Mouse (Mus musculus) heart, embryonic 14.5 days (tissue): ENCODE measurements around the gene Tmed1. TPM values are rescaled to one million over a fixed set of nuclear protein-coding genes. Genes with fewer than 3 reads are reported as not detected.
"Not testable (repeated sequence)": the region's sequence is repeated elsewhere in the genome, so short reads cannot be mapped to it uniquely, and the experiment has no call there.

ENCODE experiments used
- ATAC-seq: fragments of 200-750 bp; cut with Nextera tagmentation; 2 replicates; pipeline ENCODE4 v1.8.0; 2017; ENCODE audit warnings: low read depth, moderate TSS enrichment; ENCODE audit not compliant: insufficient number of reproducible peaks, insufficient read depth, low FRiP score
- H3K27ac ChIP-seq, 2 experiments: fragments of 200-500 bp in 1 of 2; fragments of 300-500 bp in 1 of 2; sonication (generic) in 1 of 2; replicated peaks in 1 of 2; 2 replicates each; pipeline ENCODE4 v1.5.1; 2012 to 2014; ENCODE audit warnings: low read depth in 2 of 2, low read length in 2 of 2, control low read depth in 1 of 2, mild to moderate bottlenecking in 1 of 2, mixed read lengths in 1 of 2; ENCODE audit not compliant: control insufficient read depth in 1 of 2, insufficient read depth in 1 of 2
- H3K27me3 ChIP-seq: fragments of 300-500 bp; sonication (generic); 2 replicates; pipeline ENCODE4 v1.6.1; 2014; ENCODE audit warnings: mild to moderate bottlenecking, low read length, control low read depth; ENCODE audit not compliant: control insufficient read depth, insufficient read depth
- H3K36me3 ChIP-seq: fragments of 300-500 bp; sonication (generic); 2 replicates; pipeline ENCODE4 v1.6.1; 2014; ENCODE audit warnings: mild to moderate bottlenecking, control low read depth, low read length, mixed read lengths; ENCODE audit not compliant: control insufficient read depth, insufficient read depth
- H3K4me1 ChIP-seq, 2 experiments: fragments of 200-500 bp in 1 of 2; fragments of 300-500 bp in 1 of 2; sonication (generic) in 1 of 2; 2 replicates each; pipeline ENCODE4 v1.6.1; 2012 to 2014; ENCODE audit warnings: low read length in 2 of 2, control low read depth in 1 of 2, mixed read lengths in 1 of 2; ENCODE audit not compliant: control insufficient read depth in 2 of 2, insufficient read depth in 2 of 2
- H3K4me2 ChIP-seq: fragments of 300-500 bp; sonication (generic); 2 replicates; pipeline ENCODE4 v1.6.1; 2014; ENCODE audit warnings: mild to moderate bottlenecking, low read length
- H3K4me3 ChIP-seq, 2 experiments: fragments of 200-500 bp in 1 of 2; fragments of 300-500 bp in 1 of 2; sonication (generic) in 1 of 2; 2 replicates each; pipeline ENCODE4 v1.5.1; 2012 to 2014; ENCODE audit warnings: low read length in 2 of 2, mild to moderate bottlenecking in 2 of 2, control low read depth in 1 of 2, low read depth in 1 of 2, moderate library complexity in 1 of 2; ENCODE audit not compliant: control insufficient read depth in 1 of 2, insufficient read depth in 1 of 2
- H3K9ac ChIP-seq: fragments of 300-500 bp; sonication (generic); 2 replicates; pipeline ENCODE4 v1.6.1; 2014; ENCODE audit warnings: mild to moderate bottlenecking, low read length
- H3K9me3 ChIP-seq: fragments of 300-500 bp; sonication (generic); 2 replicates; pipeline ENCODE4 v1.6.1; 2016; ENCODE audit warnings: low read length, control low read depth; ENCODE audit not compliant: control insufficient read depth
- WGBS: fragments of 180-500 bp; shearing (Covaris S2); extraction: QIAGEN DNeasy Blood & Tissue Kit; methylation state at CpG from one replicate; pipeline ENCODE4 v1.1.7; 2014; 5-methylcytosine and 5-hydroxymethylcytosine counted together
- polyA plus RNA-seq: library from polyadenylated mRNA; unstranded; fragments of >200 nt; fragmentation: Nextera tagmentation; extraction: Ambion mirVana; gene quantifications from 2 replicates; pipeline ENCODE4 v1.2.1, GENCODE M21; 2014

Gene Tmed1
- polyA plus RNA-seq, 1 experiment from 2014 or later, result 81.4 TPM

DNA sequence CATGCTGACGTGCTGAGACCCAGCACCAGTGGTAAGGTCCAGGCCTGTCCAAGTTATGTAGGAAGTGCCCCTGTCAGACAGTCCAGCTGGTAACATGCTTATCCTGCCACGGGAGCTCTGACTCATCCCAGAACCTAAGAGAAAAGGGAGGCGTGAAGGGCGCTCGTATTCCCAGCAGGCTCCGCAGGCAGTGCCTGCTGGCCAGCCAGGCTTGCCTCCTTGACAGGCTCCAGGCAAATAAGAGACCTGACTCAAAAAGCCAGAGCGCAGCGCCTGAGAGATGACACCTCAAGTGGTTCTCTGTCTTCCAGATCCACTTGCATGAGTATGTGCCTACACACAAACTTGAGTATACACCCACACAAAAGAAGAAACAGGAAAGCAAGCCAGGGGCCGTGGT, 15.3 kb downstream of the Tmed1 start:
- Histone ChIP-seq H3K9ac (no peak overlapping the region), H3K4me3 (no peak overlapping the region), H3K36me3 (peaks cover 76% of the 10 kb centered on the region), H3K4me1 (no peaks in the 10 kb centered on the region), H3K4me2 (no peak overlapping the region), H3K9me3 (no peaks in the 10 kb centered on the region), H3K27ac (no peak overlapping the region), H3K27me3 (no peaks in the 10 kb centered on the region)
- WGBS, result 53% methylated on average over 9 of the region's 9 CpGs
- ATAC-seq, result no peak; the same call in 1 of the 2 replicates

- H3K4me3 ChIP-seq, result no peak overlapping the region
Measured at GRCm38 (mm10) chr9:21493907-21494306, 16.1 kb downstream of the Tmed1 start.

DNA sequence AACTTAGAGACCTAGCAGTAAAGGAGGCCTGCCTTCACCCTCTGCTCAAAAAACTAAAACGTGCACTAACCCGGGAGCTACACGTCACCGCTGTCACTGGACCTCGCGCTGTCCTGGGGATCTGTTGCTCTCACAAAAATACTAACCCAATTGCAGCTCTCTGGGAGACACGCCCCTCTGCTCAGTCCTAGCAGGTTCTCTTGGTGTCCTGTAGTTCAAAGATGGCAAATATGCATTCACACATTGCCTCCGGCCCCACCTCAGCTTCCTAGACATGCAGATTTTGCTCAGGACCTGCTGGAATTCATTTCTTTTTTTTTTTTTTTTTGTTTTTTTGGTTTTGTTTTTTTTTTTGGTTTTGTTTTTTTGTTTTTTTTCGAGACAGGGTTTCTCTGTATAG, 19.4 kb downstream of the Tmed1 start:
- H3K27me3 ChIP-seq, result no peaks in the 10 kb centered on the region
- WGBS, result 91% methylated on average over 9 of the region's 9 CpGs

More at GRCm38 (mm10) chr9:21493907-21494306, 16.1 kb downstream of the Tmed1 start:
- Histone ChIP-seq H3K9me3 (no peaks in the 10 kb centered on the region), H3K36me3 (peaks cover 72% of the 10 kb centered on the region), H3K9ac (no peak overlapping the region), H3K4me1 (no peaks in the 10 kb centered on the region), H3K27me3 (no peaks in the 10 kb centered on the region), H3K27ac (no peak overlapping the region), H3K4me2 (no peak overlapping the region)
- WGBS, result 75% methylated on average over 2 of the region's 2 CpGs
- ATAC-seq, result no peak

DNA sequence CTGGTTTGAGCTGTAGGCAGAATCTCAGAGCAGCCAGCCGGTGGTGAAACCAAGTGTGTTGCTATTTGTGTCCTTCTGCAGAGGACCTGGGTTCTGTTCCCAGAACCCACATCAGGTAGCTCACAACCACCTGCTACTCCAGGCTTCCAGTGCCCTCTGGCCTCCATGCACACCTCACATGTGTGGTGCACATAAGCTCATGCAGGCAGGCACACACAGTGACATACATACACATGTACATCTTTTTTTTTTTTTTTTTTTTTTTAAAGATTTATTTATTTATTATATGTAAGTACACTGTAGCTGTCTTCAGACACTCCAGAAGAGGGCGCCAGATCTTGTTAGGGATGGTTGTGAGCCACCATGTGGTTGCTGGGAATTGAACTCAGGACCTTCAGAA, 21.8 kb downstream of the Tmed1 start:
- H3K4me1 ChIP-seq, H3K4me2 ChIP-seq, H3K9me3 ChIP-seq, ATAC-seq, H3K4me3 ChIP-seq, H3K9ac ChIP-seq, H3K27ac ChIP-seq, H3K27me3 ChIP-seq: not testable (repeated sequence)
- H3K36me3 ChIP-seq, result peaks cover 77% of the 10 kb centered on the region
- WGBS, result 91% methylated on average over 1 of the region's 2 CpGs

More for the DNA sequence above, 19.4 kb downstream of the Tmed1 start:
- H3K4me1 ChIP-seq, result no peaks in the 10 kb centered on the region
- H3K9me3 ChIP-seq, result no peaks in the 10 kb centered on the region
- H3K27ac ChIP-seq, result no peak overlapping the region
- no peak overlapping the region for H3K4me3 ChIP-seq
- H3K4me2 ChIP-seq, result no peak overlapping the region
- no peak overlapping the region for H3K9ac ChIP-seq
- H3K36me3 ChIP-seq, result peaks cover 71% of the 10 kb centered on the region
- no peak for ATAC-seq

DNA sequence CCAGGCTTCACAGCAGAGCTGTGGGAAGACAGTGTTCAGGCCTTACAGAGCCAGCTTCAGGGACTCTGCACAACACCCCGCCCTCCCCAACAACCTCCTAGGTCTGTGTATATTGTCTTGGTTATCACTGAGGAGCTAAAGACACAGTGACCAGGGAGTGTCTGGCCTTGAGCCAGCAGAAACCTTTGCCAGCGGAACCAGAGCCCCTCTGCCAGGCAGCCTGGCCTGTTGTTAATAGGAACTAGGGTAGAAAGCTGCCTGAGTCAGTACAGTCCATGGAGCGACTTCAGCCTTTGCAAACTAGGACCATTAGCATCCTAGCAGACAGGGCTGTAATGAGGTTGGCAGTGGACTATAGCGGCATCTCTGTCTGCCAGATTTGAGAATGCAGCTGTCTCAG, 26.0 kb downstream of the Tmed1 start:
- Histone ChIP-seq H3K4me2 (no peak overlapping the region), H3K27ac (no peak overlapping the region), H3K9me3 (no peaks in the 10 kb centered on the region), H3K27me3 (no peaks in the 10 kb centered on the region), H3K9ac (no peak overlapping the region), H3K36me3 (peaks cover 86% of the 10 kb centered on the region), H3K4me1 (no peaks in the 10 kb centered on the region), H3K4me3 (no peak overlapping the region)
- no peak for ATAC-seq
- WGBS, result 76% methylated on average over 4 of the region's 4 CpGs

DNA sequence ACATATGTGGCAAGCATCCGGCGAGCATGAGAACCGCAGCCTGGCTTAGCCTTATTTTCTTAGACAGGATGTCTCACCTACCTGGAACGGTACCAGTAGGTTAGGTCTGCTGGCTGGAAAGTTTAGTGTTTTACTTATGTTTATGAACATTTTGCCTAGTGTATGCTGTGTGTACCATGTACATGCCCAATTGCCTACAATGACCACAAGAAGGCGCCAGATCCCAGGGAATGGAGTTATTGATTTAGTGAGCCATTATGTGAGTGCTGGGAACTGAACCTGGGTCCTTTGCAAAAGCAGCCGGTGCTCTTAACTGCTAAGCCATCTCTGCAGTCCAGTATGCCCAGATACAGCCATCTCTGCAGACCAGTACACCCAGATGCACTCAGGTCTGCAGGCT, 32.3 kb downstream of the Tmed1 start:
- ATAC-seq, result no peak
- Histone ChIP-seq H3K9me3 (no peaks in the 10 kb centered on the region), H3K4me1 (no peaks in the 10 kb centered on the region), H3K36me3 (peaks cover 100% of the 10 kb centered on the region), H3K9ac (no peak overlapping the region), H3K4me2 (no peak overlapping the region), H3K4me3 (no peak overlapping the region), H3K27ac (no peak overlapping the region), H3K27me3 (no peaks in the 10 kb centered on the region)
- 97% methylated on average over 6 of the region's 6 CpGs for WGBS

DNA sequence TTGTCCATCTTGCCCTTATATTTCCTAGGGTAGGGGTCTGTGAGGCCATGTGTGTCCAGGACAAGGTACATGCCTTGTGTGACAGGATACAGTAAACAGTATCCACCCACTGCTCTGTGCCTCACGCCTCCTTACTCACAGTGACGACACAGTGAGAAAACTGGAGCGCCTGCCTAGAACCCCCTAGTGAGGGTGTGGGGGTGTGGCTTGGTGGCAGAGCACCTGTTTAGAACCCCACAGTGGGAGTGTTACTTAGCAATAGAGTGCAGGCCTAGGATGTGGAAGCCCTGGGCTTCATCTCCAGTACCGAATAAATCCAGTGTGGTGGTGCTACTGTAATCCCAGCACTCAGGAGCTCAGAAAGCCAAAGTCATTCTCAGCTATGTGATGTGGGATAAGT, 37.1 kb downstream of the Tmed1 start:
- Histone ChIP-seq H3K27ac (no peak overlapping the region), H3K9ac (no peak overlapping the region), H3K9me3 (no peaks in the 10 kb centered on the region), H3K4me3 (no peak overlapping the region), H3K4me2 (no peak overlapping the region), H3K4me1 (no peaks in the 10 kb centered on the region), H3K36me3 (peaks cover 96% of the 10 kb centered on the region), H3K27me3 (no peaks in the 10 kb centered on the region)
- no peak for ATAC-seq
- WGBS, result 85% methylated on average over 4 of the region's 4 CpGs
